Comparison of ENCODE assay signal across 7 mouse cellular contexts in genomic region chr7:29309221-29309721, GRCm38 (mm10). TPM values are rescaled to one million over a fixed set of nuclear protein-coding genes. Genes with fewer than 3 reads are reported as not detected.
A peak's percentile ranks its signal among the peaks of the same experiment; 100 is the strongest.
DNase-seq lines count a peak whose midpoint lies in the region; ATAC-seq lines count a peak whose summit lies in the region.

No protein-coding gene starts in this region.

- H3K27ac ChIP-seq in heart, embryonic 11.5 days (ENCODE audit: low read depth, low read length): no peak overlapping the region
- peak overlapping the region; percentile 81 for H3K27ac ChIP-seq in midbrain, embryonic 16.5 days (ENCODE audit: low read length)

- peaks cover 52% of the 10 kb centered on the region for H3K27me3 ChIP-seq in heart, embryonic 11.5 days (ENCODE audit: control insufficient read depth, insufficient read depth, low read length)
- no peaks in the 10 kb centered on the region for H3K27me3 ChIP-seq in midbrain, embryonic 16.5 days (ENCODE audit: control insufficient read depth, insufficient read depth, low read depth, low read length)

- no peaks in the 10 kb centered on the region for H3K36me3 ChIP-seq in heart, embryonic 11.5 days (ENCODE audit: control insufficient read depth, insufficient read depth, low read length)
- peaks cover 9% of the 10 kb centered on the region; the same call in 1 of the 2 replicates for H3K36me3 ChIP-seq in midbrain, embryonic 16.5 days (ENCODE audit: control insufficient read depth, insufficient read depth, low read length)

- peak overlapping the region; percentile 67 for H3K4me3 ChIP-seq in heart, embryonic 11.5 days (ENCODE audit: low read depth, low read length)
- H3K4me3 ChIP-seq in midbrain, embryonic 16.5 days (ENCODE audit: low read depth, low read length): peak overlapping the region; percentile 79

- no peak for ATAC-seq in heart, embryonic 11.5 days (replicated peaks; ENCODE audit: insufficient number of reproducible peaks, low FRiP score, low TSS enrichment)
- no peak for ATAC-seq in midbrain, embryonic 16.5 days

- H3K4me2 ChIP-seq in heart, embryonic 11.5 days: peak overlapping the region; percentile 93
- peak overlapping the region; percentile 96 for H3K4me2 ChIP-seq in midbrain, embryonic 16.5 days (ENCODE audit: low read length)

- H3K9me3 ChIP-seq in heart, embryonic 11.5 days (replicated peaks; ENCODE audit: control insufficient read depth, low read length): no peaks in the 10 kb centered on the region
- no peaks in the 10 kb centered on the region for H3K9me3 ChIP-seq in midbrain, embryonic 16.5 days (replicated peaks; ENCODE audit: control insufficient read depth, low read length, poor library complexity, severe bottlenecking)

- whole genome bisulfite sequencing in heart, embryonic 11.5 days (ENCODE audit: insufficient replicate concordance): under 1% methylated on average over 35 of the region's 36 CpGs
- WGBS in midbrain, embryonic 16.5 days: under 1% methylated on average over 36 of the region's 36 CpGs

- DNase-seq in retina, postnatal 1 day: peak; percentile 43
- DNase-seq in retina, embryonic 14.5 days (ENCODE audit: low spot score): no peak
- DNase-seq in cerebellum, postnatal 25 days: peak; percentile 68 to 75
- peak; percentile 38 to 65 for DNase-seq in kidney, postnatal 36 days
- peak; percentile 51 for DNase-seq in thymus, postnatal 25 days

- peaks cover 30% of the 10 kb centered on the region for H3K4me1 ChIP-seq in heart, embryonic 11.5 days (ENCODE audit: control insufficient read depth, insufficient read depth, low read length)
- H3K4me1 ChIP-seq in midbrain, embryonic 16.5 days (ENCODE audit: control insufficient read depth, insufficient read depth, low read length): peaks cover 61% of the 10 kb centered on the region

- H3K9ac ChIP-seq in heart, embryonic 11.5 days (ENCODE audit: low read depth, low read length): peak overlapping the region; percentile 68
- H3K9ac ChIP-seq in midbrain, embryonic 16.5 days (ENCODE audit: low read depth, low read length): peak overlapping the region; percentile 85

RNA-seq across cellular contexts. Expression of gene Dpf1, which starts 5.5 kb away (rescaled TPM):
- 2.9 and 3.3 TPM in 2 replicates for polyA plus RNA-seq in heart, embryonic 11.5 days (2014; fragmentation: Nextera tagmentation; extraction: Ambion mirVana)
- polyA plus RNA-seq in midbrain, embryonic 16.5 days (2015; fragmentation: Nextera tagmentation; extraction: Ambion mirVana): 223 and 226 TPM in 2 replicates

RNA-seq across cellular contexts. Expression of gene Ppp1r14a, which starts 20.2 kb away (rescaled TPM):
- 9.4 and 10.3 TPM in 2 replicates for polyA plus RNA-seq in heart, embryonic 11.5 days (2014; fragmentation: Nextera tagmentation; extraction: Ambion mirVana)
- polyA plus RNA-seq in midbrain, embryonic 16.5 days (2015; fragmentation: Nextera tagmentation; extraction: Ambion mirVana): 2.5 and 2.7 TPM in 2 replicates

RNA-seq across cellular contexts. Expression of gene Spint2, which starts 27.6 kb away (rescaled TPM):
- polyA plus RNA-seq in heart, embryonic 11.5 days (2014; fragmentation: Nextera tagmentation; extraction: Ambion mirVana): 39.2 and 42.8 TPM in 2 replicates
- 81.2 and 89.7 TPM in 2 replicates for polyA plus RNA-seq in midbrain, embryonic 16.5 days (2015; fragmentation: Nextera tagmentation; extraction: Ambion mirVana)

Comparison
In these comparisons a context has a peak if more than half of its experiments do, and no peak if none do; other contexts are left out.
1. RNA of gene Dpf1, which starts 5.5 kb away (polyA plus RNA-seq): 223 to 226 TPM in midbrain, embryonic 16.5 days; 2.9 to 3.3 TPM in heart, embryonic 11.5 days; every median in the first group is over 10 times any median in the second.